Mouse (Mus musculus) E14TG2a.4 (cell line): ENCODE results near the gene Tdp2.

ENCODE experiments used
- CTCF ChIP-seq: conservative IDR thresholded peaks from 2 replicates; pipeline ENCODE4 v1.5.1; 2014; ENCODE audit warnings: low read length
- POU5F1 ChIP-seq: IDR thresholded peaks from 2 replicates; pipeline ENCODE4 v1.6.1; 2014; ENCODE audit warnings: low read length, borderline replicate concordance

GRCm38 (mm10) chr13:24839831-24840230 lies 8.4 kb downstream of the Tdp2 start:
- TF ChIP-seq CTCF = no peak
- TF ChIP-seq POU5F1 = no peak
